ENCODE assay signal across 8 mouse cellular contexts in genomic region chr17:12318663-12319201, GRCm38 (mm10). TPM values are rescaled to one million over a fixed set of nuclear protein-coding genes. Genes with fewer than 3 reads are reported as not detected.
DNase-seq lines count a peak whose midpoint lies in the region; ATAC-seq lines count a peak whose summit lies in the region.

TSS of gene Map3k4 (minus strand) at chr17:12318796.

- peak; percentile 95 for DNase-seq in NIH3T3 (ENCODE audit: low read depth)
- peak; percentile 96 for DNase-seq in cerebellum, adult 9-11 months
- DNase-seq in frontal cortex, adult 2 months (ENCODE audit: extremely low spot score in 1 of 2, low spot score in 1 of 2), result peak; percentile 77 to 93
- peak; percentile 93 for DNase-seq in hindbrain, embryonic 10.5 days (ENCODE audit: low spot score)
- peak; percentile 92 for DNase-seq in layer of hippocampus, adult 9-11 months
- peak; percentile 87 for DNase-seq in ovary, adult 18-20 months (ENCODE audit: low spot score)
- DNase-seq in thymus, postnatal 0 days (ENCODE audit: low spot score), result peak; percentile 75

- peak; percentile 97 for ATAC-seq in lung, embryonic 16.5 days (ENCODE audit: low read depth)

- H3K4me1 ChIP-seq in hindbrain, embryonic 10.5 days (replicated peaks), result peaks cover 37% of the 10 kb centered on the region
- H3K4me1 ChIP-seq in lung, embryonic 16.5 days (replicated peaks; ENCODE audit: control insufficient read depth, insufficient read depth, low read length), result peaks cover 8% of the 10 kb centered on the region

- H3K9me3 ChIP-seq in hindbrain, embryonic 10.5 days, result no peaks in the 10 kb centered on the region
- no peaks in the 10 kb centered on the region for H3K9me3 ChIP-seq in lung, embryonic 16.5 days (ENCODE audit: control insufficient read depth, low read length)

- peak within 1 kb of the TSS; percentile 98 for H3K4me3 ChIP-seq in hindbrain, embryonic 10.5 days
- H3K4me3 ChIP-seq in lung, embryonic 16.5 days (ENCODE audit: low read length), result peak within 1 kb of the TSS; percentile 98

- under 1% methylated on average over 39 of the region's 39 CpGs for WGBS in hindbrain, embryonic 10.5 days
- WGBS in lung, embryonic 16.5 days, result 0% methylated on average over 39 of the region's 39 CpGs

- no peaks in the 10 kb centered on the region for H3K27me3 ChIP-seq in hindbrain, embryonic 10.5 days (ENCODE audit: insufficient read depth, poor library complexity, severe bottlenecking)
- no peaks in the 10 kb centered on the region for H3K27me3 ChIP-seq in lung, embryonic 16.5 days (ENCODE audit: control insufficient read depth, insufficient read depth, low read depth, low read length)

- 0 out of 2 replicates have a peak, but pooled peaks cover 5% of the 10 kb centered on the region for H3K36me3 ChIP-seq in hindbrain, embryonic 10.5 days
- no peaks in the 10 kb centered on the region for H3K36me3 ChIP-seq in lung, embryonic 16.5 days (ENCODE audit: control insufficient read depth, insufficient read depth, low read length)

- peak within 1 kb of the TSS; percentile 93 for H3K9ac ChIP-seq in lung, embryonic 16.5 days (ENCODE audit: low read length)

- H3K4me2 ChIP-seq in lung, embryonic 16.5 days (ENCODE audit: low read depth, low read length), result peak within 1 kb of the TSS; percentile 69

- H3K27ac ChIP-seq in hindbrain, embryonic 10.5 days, result peak within 1 kb of the TSS; percentile 99
- H3K27ac ChIP-seq in lung, embryonic 16.5 days (ENCODE audit: low read length), result peak within 1 kb of the TSS; percentile 94

RNA-seq across cellular contexts. Expression of gene Map3k4, which starts in this region (rescaled TPM):
- polyA plus RNA-seq in frontal cortex, adult 2 months (2012; rRNA removed), result 25.7 and 29.0 TPM in 2 replicates
- polyA plus RNA-seq in hindbrain, embryonic 10.5 days (2016; fragmentation: Nextera tagmentation; extraction: Ambion mirVana), result 46.4 and 47.7 TPM in 2 replicates
- 29.1 and 33.8 TPM in 2 replicates for polyA plus RNA-seq in lung, embryonic 16.5 days (2015; fragmentation: Nextera tagmentation; extraction: Ambion mirVana)
- 33.4 and 41.3 TPM in 2 replicates for polyA plus RNA-seq in thymus, postnatal 0 days (2015; fragmentation: Nextera tagmentation; extraction: Ambion mirVana)

Comparison
In these comparisons a context has a peak if more than half of its experiments do, and no peak if none do; other contexts are left out.
1. Peak in every context shown above with its lines: DNase-seq, ATAC-seq, H3K4me3 ChIP-seq and H3K27ac ChIP-seq.